Mouse (Mus musculus): ENCODE results near the gene Aco1.
A peak's percentile ranks its signal among the peaks of the same experiment; 100 is the strongest.

The Aco1 gene

DNA sequence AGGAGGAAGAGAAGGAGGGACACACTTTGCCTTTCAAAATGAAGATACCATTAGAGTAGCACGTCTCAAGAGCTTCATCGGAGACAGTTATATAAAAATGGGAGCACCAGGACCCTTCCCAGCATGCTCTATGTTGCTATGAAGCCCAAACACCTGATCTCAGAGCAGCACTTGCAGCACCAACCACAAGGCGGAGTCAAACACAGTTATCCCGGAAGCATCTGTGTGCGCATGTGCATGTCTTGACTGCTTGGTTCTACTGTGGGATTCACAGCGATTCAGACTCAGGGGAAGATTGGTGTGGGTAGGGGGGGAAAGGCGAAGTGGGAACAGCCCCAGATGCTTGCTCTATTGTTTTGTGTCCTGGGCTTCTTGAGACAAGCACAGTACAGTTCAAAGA, 75.5 kb downstream of the Aco1 start:
- DNase-seq: peak; percentile 69

- DNase-seq: no peak
Measured at GRCm38 (mm10) chr4:40220437-40220836, 77.6 kb downstream of the Aco1 start.

- no peak for DNase-seq
Measured at GRCm38 (mm10) chr4:40221004-40221760, 78.3 kb downstream of the Aco1 start.

DNA sequence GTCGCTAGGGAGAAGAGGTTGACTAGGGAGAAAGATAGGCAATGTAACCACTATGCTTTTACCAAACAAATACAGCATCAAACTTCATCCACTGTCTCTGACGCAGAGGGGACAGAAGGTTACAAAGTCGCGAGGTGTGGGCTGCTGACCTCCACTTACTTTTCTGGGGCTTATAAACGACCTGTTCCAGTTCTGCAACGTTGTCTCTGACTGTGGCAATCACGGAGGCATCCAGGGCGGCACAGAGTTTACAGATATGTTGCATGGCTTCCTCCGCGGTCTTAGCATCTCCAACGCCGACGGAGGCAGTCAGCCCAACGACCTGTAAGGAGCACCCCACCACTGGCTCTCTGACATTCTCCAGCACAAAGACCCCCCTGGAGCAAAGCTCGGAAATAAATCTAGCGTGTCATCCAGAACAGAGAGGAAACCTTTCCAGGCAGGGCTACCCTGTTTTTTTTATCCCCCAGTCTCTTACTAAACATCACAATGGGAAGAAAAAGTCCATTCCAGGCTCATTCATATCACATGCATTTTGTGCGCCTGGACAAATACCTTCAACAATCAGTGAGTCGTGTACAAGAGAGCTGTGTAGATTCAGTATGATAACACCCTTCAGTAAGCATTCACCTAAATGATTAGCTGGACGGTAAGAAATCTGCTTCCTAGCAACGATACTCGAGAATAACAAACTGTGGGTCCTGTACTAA, 79.2 kb downstream of the Aco1 start:
- DNase-seq: no peak

DNA sequence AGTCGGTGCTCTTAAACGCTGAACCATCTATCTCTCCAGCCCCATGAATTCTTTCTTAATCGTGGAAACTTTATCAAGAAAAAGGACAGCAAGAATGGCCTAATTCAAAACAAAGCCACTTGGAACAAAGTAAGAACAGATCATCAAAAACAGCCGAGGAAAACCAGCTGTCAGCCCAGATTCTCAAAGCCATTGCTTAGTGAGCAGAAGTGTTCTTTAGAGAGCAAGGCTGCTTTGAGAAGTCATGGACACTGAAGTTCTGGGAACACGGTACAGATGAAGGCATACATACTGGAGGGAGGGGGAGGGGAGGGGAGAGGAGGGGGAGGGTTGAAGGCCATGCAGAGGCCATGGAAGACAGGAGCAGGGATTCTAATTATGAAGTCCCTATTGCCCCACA, 83.2 kb downstream of the Aco1 start:
- DNase-seq: no peak

DNA sequence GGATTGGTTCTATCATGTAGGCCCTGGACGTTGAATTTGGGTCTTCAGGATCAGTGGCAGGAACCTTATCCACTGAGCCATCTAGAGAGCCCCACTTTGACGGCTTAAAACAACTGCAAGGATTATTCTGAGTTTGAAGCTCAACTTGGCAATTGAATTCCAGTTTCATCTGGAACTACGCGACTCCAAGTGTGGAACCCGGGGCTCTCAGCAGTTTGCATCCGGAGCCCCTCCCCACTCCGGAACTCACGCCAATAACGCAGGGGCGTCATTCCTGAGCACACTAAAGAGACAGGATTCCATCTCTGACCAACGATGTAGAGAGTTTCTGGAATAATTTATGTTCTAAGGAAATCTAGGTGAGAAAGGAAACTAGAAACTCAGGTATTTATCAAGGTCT, 84.2 kb downstream of the Aco1 start:
- no peak for DNase-seq

GRCm38 (mm10) chr4:40227886-40228285, 85.0 kb downstream of the Aco1 start:
- DNase-seq: no peak

GRCm38 (mm10) chr4:40229723-40230122, 86.8 kb downstream of the Aco1 start:
- no peak for DNase-seq

DNA sequence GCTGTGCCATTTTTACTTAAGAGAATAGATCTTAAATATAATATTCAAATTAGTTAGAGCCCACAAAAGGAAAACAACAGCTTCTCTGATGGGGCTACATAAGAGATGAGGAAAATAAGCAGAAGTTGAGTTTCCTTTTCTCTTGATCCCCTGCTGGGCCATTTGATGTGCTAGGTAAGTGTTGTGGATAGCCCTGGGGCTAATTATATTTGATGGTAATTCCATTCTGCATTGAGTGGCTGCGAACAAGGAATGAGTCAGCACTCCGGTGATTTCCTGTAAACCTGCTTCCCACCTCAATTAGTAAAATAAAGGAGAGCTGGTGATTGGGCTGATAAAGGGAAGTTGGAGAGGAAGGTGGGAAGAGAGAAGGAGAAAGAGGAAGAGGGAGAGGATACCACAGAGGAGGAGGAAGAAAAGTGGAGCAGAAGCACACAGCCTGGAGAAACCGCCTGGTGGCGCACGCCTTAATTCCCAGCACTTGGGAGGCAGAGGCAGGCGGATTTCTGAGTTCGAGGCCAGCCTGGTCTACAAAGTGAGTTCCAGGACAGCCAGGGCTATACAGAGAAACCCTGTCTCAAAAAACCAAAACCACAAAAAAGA, 90.3 kb downstream of the Aco1 start:
- DNase-seq: no peak

GRCm38 (mm10) chr4:40234256-40234655, 91.4 kb downstream of the Aco1 start:
- no peak for DNase-seq

DNA sequence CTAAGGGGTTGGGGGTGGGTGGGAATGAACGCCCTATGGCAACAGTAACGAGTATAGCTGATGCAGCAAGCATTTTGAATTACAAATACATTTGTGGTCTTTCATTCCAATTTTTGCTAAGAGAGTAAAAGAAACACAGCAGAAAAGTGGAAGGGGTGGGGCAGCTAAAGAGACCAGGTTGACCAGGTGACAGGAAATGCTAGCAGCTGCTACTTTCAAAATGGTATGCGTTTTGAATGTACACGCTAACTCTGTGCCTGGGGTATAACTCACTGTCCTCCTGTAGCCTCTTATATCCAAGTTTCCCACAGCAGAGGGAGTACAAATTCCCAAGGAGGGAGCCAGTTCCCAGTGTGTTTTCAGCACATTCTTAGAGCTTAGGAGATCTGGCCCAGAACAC, 93.9 kb downstream of the Aco1 start:
- DNase-seq: peak; percentile 29

GRCm38 (mm10) chr4:40238483-40239408, 95.9 kb downstream of the Aco1 start:
- DNase-seq: peak; percentile 72

DNA sequence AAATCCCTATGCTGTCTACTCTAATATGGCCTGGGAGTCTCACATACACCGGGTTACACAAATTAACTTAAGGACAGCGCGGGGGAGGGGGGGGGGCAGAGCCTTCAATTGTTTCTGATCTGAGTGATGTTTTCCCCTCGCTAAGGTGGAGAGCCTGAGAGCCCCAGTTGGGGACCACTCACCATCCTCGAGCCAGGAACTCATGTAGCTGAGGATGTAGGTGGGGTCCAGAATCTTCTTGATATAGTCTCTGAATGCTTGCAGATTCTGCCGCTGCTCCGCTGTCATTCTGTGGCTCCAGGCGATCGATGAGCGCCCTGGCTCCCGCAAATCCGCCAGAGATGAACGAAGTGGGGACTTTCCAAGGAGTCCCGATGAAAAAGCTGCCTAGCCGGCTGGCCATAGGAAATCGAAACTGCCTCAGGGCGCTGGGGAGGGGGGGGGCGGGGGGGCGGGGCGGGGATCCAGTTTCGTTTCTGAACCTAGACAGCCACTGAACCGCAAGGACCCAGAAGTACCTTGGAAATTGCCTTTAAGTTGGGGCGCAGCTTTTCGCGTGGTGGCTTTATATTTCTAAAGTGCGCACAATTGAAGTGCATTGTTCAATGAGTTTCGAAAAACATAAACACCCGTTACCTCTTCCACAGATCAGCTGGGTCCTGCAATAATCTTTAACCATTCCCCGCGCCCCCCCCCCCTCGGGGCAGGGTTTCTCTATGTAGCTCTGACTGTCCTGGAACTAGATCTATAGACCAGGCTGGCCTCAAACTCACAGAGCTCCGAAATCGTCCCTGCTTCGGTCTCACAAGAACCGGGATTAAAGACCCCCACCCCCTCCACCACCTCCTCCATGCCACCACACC, 96.8 kb downstream of the Aco1 start, which contains the start of gene Ddx58:
Ddx58 (minus strand) TSS at position 420 of the 863 bp plus-strand sequence.
- peak; percentile 41 for DNase-seq

GRCm38 (mm10) chr4:40240272-40240744, 97.4 kb downstream of the Aco1 start:
- DNase-seq: no peak

GRCm38 (mm10) chr4:40241928-40242327, 99.0 kb downstream of the Aco1 start:
- no peak for DNase-seq

- DNase-seq: no peak
Measured at GRCm38 (mm10) chr4:40243006-40243405, 100.1 kb downstream of the Aco1 start.

- DNase-seq: no peak
Measured at GRCm38 (mm10) chr4:40244035-40244434, 101.2 kb downstream of the Aco1 start.
